Mouse (Mus musculus) liver, postnatal 0 days (tissue): ENCODE results near the gene Rprd1b.

Experiments
- CTCF ChIP-seq: sonication (generic); IDR thresholded peaks from 2 replicates; pipeline ENCODE4 v1.5.1; 2016; ENCODE audit warnings: antibody characterized with exemption, low read depth
- EP300 ChIP-seq: IDR thresholded peaks from 2 replicates; pipeline ENCODE4 v1.6.1; 2016; ENCODE audit warnings: antibody characterized with exemption, low read depth, mild to moderate bottlenecking

DNA sequence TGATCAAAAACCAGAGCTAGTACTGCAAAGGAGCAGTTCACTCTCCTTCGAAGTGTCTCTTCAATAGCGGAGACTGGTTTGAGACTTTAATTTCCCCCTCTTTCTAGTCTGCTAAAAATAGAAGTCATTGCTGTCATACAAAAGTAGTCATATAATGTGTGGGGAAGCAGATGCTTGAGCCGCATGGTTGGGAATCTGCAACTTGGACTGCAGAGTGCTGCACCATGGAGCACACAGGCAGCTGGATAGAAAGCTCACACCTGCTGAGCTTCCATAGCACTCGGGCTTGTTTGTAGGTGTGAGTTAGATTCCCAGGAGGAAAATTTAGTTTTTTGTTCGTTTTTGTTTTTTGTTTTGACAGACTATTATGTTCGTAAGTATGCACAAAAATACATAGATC lies 8.1 kb downstream of the Rprd1b start:
- TF ChIP-seq EP300 (no peak), CTCF (no peak)
